Mouse (Mus musculus): ENCODE results near the gene Tmprss9.

DNA sequence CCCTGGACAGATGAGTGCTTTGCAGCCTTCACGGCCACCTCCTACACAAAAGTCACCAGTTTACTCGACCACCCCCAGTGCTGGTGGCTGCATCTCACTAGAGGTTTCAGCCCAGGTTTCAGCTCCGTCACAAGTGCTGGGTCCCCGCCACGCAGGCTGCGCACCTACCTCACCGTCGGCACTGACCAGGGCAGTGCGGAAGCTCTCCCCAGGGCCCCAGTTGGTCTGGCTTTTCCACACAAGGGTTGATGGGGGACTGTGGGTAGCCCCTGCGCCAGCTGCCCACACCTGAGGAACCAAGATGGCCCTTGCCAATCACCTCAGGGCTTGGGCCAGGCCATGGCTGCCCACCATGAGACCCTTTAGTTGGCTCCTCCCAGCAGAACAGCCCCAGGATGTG lies 31.6 kb downstream of the Tmprss9 start:
- no peak for TF ChIP-seq POLR2A (IDR thresholded peaks at IDR 0.05; ENCODE audit: low read depth, low read length)
- TF ChIP-seq CTCF (conservative IDR thresholded peaks at IDR 0.05; ENCODE audit: insufficient read depth, insufficient read length, low read depth, low read length) = no peak
